Mouse (Mus musculus) 3T3-L1 (cell line): ENCODE measurements around the gene Vps13d.
A peak's percentile ranks its signal among the peaks of the same experiment; 100 is the strongest.

ENCODE experiments used
- DNase-seq: peaks from one replicate; pipeline ENCODE4 v3.0.0-alpha.2; 2015; ENCODE audit warnings: low read depth, low spot score

Gene Vps13d

DNA sequence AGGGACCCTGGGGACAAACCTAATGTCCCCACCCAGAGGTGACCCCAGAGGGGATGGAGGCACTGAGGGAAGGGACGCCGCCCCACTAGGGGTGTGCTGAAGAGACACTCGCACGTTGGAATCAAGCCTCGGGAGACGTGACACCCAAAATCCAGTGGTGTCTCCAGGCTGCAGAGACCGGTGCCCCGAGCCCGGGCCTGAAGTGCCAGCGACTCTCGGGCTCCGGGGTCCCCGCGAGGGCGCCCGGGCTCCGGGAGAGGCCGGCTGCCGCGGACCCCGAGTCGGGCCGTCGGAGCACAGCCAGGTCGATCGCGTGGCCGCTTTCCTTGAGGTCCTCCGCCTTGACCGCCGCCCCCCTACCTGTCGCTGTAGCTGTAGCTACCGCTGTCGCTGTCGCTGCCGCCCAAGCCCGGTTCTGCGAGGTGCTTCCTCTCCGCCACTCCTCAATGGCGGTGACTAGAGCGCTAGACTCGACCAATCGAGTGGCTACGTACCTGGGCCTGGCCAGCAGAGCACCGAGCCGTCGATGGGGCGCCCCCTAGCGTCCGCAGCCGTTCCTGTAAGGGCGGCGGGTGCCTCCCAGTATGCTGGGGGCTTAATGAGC is at the start of gene Vps13d:
TSS of gene Vps13d (minus strand) at position 447 of the 604 bp plus-strand sequence.
- peak; percentile 89 for DNase-seq

DNA sequence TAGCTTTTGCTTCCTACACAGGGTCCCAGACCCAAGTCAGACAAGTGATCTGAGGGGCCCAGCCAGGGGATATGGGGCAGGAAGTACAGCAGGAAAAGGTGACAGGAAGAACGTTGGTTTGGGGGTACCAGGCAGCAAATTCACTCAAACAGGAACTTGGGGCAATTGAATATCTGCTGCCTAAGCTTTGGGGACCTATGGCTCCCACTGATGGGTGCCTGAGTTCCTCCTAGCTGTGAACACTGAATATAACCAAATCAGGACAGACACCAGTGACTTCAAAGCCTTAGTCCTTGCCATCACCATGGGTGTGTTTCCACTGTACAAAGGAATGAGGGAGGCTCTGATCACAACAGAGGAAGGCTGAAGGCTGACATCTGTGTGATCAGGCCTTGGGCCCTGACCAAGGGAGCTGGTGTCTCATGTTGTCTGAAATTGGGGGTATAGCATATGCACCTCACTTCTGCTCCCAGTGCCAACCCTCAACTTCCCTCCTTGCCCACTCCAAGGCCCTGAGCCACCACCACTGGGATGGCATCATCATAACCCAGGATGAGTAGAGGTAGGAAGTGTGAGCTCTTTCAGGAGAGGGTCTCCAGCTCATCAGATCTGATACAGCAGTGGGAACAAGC is 48.0 kb upstream of the Vps13d start:
- DNase-seq: no peak

DNA sequence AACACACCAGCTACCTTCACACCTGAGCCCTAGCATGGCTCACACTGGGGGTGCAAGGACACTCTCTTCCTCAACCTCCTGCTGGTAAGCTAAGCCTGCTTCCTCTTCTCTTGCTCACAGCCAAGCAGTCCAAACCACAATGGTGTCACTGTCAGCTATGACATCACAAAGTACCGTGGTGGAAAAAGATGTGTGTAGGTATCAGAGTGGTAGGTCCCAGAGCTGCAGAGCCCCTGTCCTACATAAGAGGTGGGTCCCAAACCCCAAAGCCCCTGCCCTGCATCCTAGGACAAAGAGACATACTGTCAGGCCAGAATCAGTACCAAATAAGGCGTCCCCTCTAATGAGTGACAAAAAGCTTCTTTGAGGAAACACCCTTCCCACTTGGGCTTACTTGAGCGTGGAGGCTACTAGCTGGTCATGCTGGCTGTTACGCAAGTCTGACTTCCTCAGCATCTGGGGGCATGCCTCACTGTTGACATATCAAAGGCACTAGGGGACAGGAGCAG is 46.0 kb upstream of the Vps13d start:
- peak; percentile 42 for DNase-seq

DNA sequence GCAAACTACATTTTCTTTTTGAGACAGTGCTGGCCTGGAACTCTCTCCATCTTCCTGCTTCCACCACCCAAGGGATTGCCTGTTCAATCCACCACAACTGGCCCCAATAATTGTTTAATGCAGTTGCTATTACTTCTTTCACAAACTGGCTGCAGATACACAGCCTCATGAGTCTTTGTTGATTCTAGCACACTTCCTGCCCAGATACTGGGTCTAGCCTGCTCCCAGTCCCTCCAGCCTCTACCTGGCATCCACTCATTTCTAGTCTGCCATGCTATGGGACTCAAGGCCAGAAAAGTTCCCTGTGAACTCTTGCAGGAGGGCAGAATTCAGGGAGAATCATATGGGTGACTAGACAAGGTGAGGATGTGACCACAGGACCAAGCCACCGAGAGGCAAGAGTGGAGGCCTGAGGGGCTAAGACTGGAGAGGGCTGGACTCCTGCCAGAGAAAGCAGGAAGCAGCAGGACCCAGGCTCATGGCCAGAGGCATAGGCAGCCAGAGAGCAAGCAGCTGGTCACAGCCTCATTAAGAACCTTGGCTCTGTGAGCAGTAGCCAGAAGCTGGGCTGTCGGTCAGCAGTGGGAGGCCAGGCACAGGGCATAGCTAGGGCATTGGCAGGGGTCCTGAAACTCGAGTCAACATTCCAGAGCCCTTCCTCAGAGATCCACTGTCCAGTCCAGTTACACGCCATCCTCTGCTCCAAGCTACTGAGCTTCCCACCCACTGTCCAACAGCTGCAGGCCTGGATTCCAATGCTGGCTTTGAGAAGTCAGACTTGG is 44.4 kb upstream of the Vps13d start:
- peak; percentile 96 for DNase-seq

DNA sequence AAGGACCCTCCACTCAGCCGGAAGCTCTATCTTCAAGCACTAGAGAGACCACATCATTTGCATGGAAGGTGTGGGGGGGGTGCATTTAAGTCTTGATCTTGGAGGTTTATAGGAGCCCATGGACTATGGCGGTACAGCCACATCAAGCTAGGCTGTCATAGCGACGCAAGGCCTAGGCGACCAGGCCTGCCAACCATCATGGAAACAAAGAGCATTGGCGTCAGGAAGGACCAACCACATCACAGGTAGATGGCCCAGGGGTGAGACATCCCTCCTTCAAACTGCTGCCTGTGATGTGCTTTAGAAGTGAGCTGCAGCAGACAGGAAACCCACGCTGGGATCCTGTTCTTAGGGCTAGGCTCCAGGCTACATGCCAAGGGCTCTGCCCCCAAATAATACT is 41.2 kb upstream of the Vps13d start:
- no peak for DNase-seq

DNA sequence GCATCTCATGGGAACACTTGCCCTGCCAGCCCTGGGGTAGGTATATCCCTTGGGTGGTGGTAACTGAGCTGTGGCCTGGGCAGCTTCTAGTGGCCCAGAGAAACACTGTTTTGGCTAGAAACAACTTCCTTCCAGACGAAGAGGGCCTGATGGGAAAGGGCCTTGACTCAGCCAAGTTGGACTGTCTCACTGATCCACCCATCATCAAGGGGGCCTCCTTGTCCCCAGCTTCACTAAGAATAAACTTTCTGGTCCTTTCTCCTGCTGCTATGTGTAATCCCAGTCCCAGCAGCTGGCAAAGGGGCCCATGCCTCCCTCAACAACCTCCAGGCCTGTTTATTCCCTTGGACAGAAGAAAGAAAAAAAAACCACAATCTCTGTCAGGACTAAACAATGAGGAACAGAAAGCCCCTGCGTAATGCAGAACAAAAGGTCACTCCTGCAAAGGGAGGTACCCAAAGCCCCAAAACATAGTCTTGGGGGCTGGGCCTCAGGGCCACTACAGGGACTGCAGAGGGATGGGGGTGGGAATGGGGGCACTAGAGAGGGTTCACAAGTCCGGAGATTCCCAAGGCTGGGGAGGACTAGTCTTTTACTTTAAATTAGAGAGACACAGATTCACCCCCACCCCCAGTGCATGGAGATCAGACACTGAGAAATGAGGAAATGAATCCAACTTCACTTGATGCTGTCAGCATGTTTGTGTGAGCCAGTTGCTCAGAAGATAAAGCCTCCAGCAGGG is 38.9 kb upstream of the Vps13d start:
- peak; percentile 69 for DNase-seq

DNA sequence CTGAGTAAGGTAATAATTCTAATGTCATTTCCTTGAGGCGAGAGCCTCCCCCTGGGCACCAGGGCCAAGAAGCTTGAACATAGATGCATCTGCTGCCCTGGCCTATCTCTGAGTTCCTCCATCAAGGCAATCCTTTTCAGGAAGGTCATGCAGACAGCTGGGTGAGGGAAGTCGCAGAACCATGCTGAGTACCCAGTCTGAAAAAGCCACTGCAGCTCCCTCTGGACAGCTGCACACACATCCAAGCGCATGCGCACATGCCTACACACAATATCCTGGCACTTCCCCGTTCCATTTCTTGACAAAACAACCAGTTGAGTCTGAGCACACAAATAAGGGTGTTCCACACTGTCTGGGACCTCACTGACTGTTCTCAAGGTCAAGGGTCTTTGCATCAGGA is 36.9 kb upstream of the Vps13d start:
- no peak for DNase-seq

DNA sequence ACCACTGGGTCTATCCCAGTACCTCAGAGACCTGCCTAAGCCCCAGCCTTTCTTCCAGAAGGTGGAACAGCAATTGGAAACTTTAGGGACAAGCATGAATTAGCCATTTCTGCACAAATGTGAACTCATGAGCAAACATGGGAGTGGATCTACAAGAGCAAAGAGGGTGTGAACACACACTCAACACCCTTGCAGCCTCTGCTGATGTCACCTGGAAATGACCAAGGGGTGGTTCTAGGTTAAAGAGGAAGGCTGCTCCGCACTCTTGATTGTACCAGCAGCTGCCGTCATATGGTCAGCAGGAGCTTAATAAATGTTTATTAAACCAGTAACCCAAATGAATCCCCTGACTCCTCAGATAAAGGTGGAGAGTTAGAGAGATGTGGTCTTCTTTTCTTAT is 35.8 kb upstream of the Vps13d start:
- no peak for DNase-seq

DNA sequence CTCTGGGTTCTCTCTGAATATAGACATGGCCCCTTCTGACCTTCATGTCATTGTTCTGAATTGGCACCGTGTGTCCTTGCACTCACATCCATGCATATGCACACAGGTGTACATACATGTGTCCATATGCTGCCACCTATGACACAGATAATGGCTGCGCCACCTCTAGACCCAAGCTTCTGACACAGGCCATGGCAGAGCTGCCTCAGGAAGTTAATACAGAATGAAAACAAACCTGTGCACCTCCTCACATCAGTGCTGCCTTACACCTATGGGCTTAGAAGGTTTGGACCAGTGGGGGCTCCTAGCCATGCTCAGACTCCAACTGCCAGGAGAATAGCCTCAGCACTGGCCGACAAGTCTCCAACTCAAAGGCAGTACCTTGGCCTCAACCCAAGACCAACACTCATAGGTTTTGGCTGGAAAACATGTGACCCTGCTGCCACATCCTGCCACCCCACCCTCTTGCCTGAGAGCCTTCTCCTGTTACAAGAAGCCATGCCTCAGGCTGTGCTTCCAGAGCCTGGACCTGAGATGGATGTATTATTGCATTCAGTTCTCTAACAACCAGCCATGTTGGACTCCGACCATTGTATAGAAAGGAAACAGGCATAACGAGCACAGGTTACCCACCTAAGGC is 34.8 kb upstream of the Vps13d start:
- DNase-seq: peak; percentile 93

DNA sequence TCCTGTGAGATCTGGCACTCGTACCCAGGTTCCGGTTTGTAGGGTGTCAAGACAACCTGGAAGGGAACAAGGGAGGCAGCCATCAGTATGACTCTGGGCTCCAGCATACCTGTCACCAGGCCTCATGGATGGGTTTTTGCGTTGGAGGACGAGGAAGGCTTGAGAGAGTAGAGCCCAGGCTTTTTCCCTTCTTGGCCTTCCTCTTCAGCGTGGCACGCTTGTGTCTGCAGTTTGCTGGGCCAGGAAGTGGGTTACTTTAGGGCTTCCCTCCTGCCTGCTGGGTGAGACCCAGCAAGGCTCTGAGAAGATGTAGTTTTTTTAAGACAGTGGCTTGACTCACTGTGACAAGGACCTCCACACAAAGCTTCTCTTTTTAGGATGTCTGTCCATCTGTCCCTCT is 34.2 kb upstream of the Vps13d start:
- no peak for DNase-seq

DNA sequence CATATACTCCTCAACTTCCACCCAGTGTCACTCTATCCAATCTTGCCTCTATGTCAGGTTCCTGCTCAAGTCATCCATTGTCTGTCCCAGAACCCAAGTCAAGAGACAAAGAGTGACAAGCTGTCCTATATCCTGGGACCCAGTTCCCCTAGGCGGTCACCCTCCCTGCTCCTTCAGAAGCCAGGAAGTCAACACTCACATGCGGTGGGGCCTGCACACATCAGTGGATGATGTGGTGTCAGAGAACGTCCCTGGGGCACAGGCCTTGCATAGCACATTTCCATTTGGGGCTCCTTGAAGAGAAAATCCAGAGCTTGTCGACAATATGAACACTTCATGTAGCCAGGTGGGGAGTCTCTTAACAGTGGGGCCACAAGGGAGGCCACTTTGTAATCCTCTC is 29.8 kb upstream of the Vps13d start:
- DNase-seq: no peak

DNA sequence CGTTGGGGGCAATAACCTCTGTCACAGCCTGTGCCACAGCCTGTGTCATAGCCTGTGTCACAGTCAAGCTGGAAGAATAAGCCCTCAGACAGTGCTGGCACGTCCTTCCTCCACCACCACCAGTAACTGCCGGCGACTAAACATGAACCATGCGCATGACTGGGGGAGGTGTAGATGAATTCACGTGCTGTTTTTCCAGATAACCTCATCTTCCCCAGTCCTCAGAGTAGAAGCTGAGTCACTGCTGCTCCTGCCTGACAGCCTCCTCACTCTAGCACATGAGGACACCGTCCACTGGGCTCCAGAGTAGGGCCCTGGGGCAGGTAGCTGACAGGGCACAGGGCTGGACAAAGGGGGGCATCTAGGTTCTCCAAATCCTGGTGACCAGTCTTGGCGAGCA is 27.3 kb upstream of the Vps13d start:
- DNase-seq: no peak

DNA sequence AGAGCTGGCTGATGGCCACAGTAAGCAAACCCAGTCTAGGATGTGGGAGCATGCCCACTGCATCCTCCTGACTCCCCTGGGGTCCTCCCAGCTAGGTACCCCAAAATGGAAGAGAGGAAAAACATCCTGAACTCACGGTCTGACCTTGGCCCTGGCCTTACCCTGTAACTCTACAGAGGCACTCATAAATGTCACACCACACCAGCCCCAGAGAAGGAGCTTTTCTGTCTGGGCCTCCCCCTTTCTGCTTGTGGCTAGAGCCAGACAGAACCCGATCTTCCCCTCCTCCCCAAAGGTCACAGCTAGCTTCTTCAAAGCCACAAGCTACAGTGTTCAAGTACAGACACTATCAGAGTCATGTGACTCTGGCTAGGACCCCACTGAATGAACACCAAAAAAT is 26.6 kb upstream of the Vps13d start:
- DNase-seq: no peak

DNA sequence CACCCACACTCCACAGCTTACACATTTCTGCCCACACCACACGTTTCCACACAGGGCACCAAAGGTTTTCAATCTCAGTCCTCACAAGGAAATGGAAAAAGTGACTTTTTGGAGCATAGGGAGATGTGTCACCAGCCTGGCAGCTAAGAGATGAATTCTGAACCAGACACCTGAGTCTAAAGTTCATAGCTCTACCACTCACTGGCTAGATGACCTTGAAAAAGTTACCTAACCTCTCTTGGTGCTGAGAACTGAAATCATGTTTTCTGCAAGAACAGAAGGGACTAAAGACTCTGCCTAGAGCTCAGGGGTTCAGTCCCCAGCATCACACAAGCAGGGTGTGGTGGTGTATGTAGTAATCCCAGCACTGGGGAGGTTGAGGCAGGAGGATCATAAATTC is 25.2 kb upstream of the Vps13d start:
- DNase-seq: no peak

DNA sequence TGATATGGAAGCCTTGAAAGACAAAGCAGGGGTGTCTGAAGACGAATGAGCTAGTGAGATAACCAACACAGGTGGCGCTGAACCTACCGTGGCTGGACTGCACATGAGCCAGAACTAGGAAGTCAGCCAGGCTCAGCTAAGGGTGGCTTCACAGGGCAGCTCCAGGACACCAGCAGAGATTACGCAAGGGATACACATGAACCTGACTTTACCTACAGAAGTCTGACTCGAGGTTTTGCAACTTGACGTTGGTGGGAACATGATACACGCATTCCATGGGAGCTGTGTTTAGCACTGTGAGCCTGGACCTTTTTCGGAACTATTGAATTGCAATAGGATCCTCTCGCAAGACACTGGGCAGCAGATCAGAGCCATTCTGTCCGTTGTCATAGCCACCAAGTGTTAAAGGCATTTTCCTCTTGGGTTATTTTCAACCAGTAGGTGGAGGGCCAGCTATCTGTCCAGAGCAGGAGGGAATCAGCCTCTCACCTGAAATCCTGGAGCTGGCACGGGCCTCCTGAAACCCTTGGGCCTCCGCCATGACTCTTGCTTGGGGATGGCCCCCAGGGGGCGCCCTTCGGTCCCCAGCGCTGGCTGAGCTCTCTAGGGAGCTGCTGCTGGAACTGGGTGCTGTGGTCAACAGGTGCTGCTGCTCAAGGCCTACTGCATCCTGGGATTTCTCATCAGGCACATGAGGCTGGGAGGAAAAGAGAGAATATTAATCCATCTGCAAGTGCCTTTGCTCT is 24.6 kb upstream of the Vps13d start:
- no peak for DNase-seq

DNA sequence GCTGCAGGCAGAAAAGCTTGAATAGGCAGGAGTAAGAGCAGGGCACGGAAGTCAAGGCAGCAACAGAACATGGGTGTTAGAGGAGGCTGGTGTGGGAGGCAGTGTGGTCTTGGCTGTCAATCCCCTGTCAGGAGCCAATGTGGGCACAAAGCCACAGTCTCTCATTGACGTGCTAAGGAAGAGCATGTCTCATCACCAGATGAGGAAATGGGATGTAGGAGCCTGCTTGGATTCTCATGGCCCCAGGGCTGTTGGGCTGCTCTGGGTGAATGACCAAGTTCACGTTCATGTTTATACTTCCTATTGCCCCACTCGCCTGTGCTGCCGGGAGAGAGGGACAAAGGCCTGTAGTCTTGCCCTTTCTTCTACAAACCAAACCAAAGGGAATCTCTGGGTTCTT is 23.0 kb upstream of the Vps13d start:
- no peak for DNase-seq

DNA sequence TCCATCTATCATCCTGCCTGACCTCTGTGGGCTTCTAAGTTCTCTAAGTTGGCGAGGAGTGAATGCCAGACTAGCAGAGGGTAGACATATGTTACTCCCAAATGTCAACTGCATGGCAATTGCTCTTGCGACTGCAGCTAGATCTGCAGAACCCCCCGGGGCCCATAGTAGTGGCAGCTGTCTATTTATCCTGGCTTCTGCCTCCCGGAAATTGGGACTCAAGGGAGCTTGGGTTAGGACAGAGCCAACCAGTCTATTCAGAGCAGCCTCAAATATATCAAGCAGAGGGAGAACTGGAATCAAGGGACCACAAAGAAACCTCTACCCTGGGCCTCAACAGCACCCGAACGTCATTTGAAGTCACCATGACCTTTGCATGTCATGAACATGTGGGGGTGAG is 22.2 kb upstream of the Vps13d start:
- DNase-seq: no peak

DNA sequence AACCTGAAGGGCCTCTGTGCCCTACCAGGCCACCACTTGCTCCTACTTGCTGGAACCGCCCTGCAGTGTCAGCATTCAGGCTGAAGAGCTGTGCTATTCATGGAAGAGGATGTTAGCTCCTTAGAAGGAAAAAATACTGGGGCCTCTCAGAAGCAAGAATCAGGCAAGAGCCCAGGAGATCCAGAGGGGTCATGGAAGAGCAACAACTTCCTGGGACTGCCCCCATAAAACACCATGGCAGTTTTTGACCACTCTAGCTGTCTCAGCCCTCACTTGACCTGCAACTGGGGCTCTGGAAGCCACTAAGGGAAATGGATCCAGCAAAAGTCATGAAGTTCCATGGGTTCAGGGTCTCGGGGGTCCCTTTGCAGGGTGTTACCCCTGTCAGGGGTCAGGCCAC is 20.6 kb upstream of the Vps13d start:
- no peak for DNase-seq

DNA sequence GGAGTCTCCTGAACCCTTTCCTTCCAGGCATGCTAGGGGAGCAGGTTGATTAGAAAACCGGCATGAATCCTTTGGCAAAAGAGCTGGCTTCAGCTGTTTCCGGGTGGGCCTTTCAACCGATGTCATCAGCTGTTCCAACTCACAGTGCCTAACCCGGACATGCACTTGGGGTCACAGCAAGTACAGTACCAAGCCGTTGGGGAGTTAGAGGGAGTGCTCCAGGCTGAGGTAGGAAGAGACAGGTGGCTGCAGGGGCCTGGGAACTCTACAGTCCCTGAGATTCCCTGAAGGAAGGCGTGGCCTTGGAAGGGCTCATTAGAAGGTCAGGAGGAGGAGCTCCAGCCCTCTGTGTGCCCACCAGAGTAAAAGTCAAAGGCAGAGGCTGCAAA is 20.0 kb upstream of the Vps13d start:
- DNase-seq: no peak

DNA sequence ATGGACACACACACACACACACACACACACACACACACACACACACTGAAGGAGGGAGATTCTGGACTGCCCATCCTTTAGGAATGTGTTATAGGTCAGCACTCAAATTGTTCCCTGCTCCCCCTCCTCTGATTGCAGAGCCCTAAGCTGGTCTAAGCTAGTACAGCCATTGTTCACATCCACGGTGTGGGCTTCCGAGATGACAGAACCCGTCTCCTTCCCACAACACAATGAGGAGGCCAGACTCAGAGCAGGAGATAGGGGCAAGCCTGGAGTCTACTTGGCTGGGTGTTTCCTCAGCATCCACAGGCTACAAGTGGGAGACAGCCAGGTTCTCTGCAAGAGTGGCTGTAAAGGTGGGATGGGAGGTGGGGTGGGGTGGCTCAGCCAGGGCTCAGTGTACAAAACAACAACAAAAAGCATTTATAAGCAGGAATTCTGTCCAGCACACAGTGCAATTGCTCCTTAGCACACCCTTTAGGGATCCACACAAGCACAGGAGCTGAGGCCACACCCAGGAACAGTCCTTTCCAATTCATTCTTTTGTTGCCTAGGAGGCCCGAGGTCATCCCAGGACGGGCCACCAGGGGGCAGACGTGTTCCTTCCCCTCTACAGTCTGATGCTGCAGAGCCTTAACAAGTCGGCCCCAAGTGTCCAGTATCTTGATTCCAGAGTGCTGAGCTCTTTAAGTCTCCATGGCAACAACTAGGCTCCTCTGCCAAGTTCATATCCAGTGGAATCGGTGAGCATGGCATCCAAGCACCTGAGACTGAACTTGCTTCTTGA is 19.4 kb upstream of the Vps13d start:
- peak; percentile 96 for DNase-seq
